In the genomic region with DNA sequence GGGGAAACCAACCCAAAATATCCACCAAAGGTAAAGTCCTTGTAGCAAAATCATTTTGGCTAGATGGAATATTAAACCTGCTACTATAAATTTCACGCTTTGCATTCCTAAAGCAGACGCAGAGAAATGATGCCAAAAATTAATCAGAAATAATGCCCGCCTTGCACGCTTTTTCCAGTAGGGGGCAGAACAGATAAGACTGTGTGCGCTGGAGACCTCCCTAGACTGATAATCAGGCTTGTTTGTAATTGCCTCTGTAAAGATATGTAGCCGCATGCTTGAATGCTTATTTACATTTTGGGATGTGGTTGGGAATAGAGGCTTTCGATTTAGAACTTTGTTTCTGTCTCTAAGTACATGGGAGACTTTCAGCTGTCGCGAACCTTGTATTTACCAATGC, we compare ENCODE assay signal across 8 mouse cellular contexts.
DNase-seq lines count a peak whose midpoint lies in the region; ATAC-seq and TF ChIP-seq lines count a peak whose summit lies in the region.
"Had no signal": no experiment of that assay in that cellular context is flagged by ENCODE, and none has a peak within 500 bp of the region (broad histone marks: within the 10 kb centered on the region; RNA-seq: fewer than 3 reads in every experiment).

No protein-coding gene starts in this region.

- peak; percentile 54 for TF ChIP-seq CTCF in kidney, adult 2 months (conservative IDR thresholded peaks at IDR 0.05; ENCODE audit: insufficient read depth, insufficient read length, low read depth, low read length)
- TF ChIP-seq CTCF in bone marrow, adult 2 months (IDR thresholded peaks at IDR 0.05; ENCODE audit: control insufficient read depth, insufficient read depth, low read length), result peak; percentile 37; the same call in 1 of the 2 replicates

- H3K27ac ChIP-seq in kidney, adult 2 months (ENCODE audit: insufficient read depth, low read depth, low read length), result no peak overlapping the region
- no peak overlapping the region for H3K27ac ChIP-seq in bone marrow, adult 2 months (ENCODE audit: control insufficient read depth, insufficient read depth, low read depth, low read length, poor library complexity)
- H3K27ac ChIP-seq in forebrain, embryonic 11.5 days (ENCODE audit: low read depth, low read length), result no peak overlapping the region
- H3K27ac ChIP-seq: embryonic facial prominence, embryonic 12.5 days had no signal

- no peaks in the 10 kb centered on the region for H3K4me1 ChIP-seq in kidney, adult 2 months (ENCODE audit: control insufficient read depth, insufficient read depth, low read length)
- no peaks in the 10 kb centered on the region for H3K4me1 ChIP-seq in bone marrow, adult 2 months (ENCODE audit: control insufficient read depth, insufficient read depth, low read length)
- H3K4me1 ChIP-seq in forebrain, embryonic 11.5 days (replicated peaks; ENCODE audit: control insufficient read depth, insufficient read depth, low read length), result no peaks in the 10 kb centered on the region
- H3K4me1 ChIP-seq: embryonic facial prominence, embryonic 12.5 days had no signal

- intact Hi-C loops in left cerebral cortex, postnatal 25 days (cut with DNase I), result loop anchor here (5.0 to 10.0 kb wide), 2 partner anchors 463 to 591 kb away; no protein-coding TSS in a partner anchor

- H3K9me3 ChIP-seq in forebrain, embryonic 11.5 days (ENCODE audit: control insufficient read depth, low read length), result no peaks in the 10 kb centered on the region
- H3K9me3 ChIP-seq: embryonic facial prominence, embryonic 12.5 days had no signal

- no peak overlapping the region for H3K9ac ChIP-seq in forebrain, embryonic 11.5 days (ENCODE audit: low read length)
- H3K9ac ChIP-seq: embryonic facial prominence, embryonic 12.5 days had no signal

- DNase-seq in kidney, adult 2 months, result peak; percentile 22
- DNase-seq in kidney, adult 11 months, result no peak
- DNase-seq in CD4-positive helper T cell, adult 2 months (ENCODE audit: low read depth, low spot score), result peak; percentile 6
- DNase-seq in forebrain, embryonic 11.5 days (ENCODE audit: low spot score), result peak; percentile 69
- DNase-seq in left cerebral cortex, postnatal 25 days (ENCODE audit: low spot score in 2 of 2), result peak; percentile 26 to 31
- DNase-seq in urinary bladder, adult 2 months (ENCODE audit: low spot score), result no peak

- WGBS in kidney, adult 2 months, result 49% methylated on average over 9 of the region's 9 CpGs
- 49% methylated on average over 9 of the region's 9 CpGs for WGBS in bone marrow, adult 2 months
- 50% methylated on average over 9 of the region's 9 CpGs for WGBS in forebrain, embryonic 11.5 days

- H3K4me3 ChIP-seq in kidney, adult 2 months (ENCODE audit: insufficient read depth, low read depth, low read length), result no peak overlapping the region
- H3K4me3 ChIP-seq in bone marrow, adult 2 months (replicated peaks; ENCODE audit: control insufficient read depth, low read depth, low read length), result no peak overlapping the region
- H3K4me3 ChIP-seq in forebrain, embryonic 11.5 days (ENCODE audit: low read depth, low read length), result no peak overlapping the region
- H3K4me3 ChIP-seq: embryonic facial prominence, embryonic 12.5 days had no signal

- no peak for ATAC-seq in forebrain, embryonic 11.5 days (replicated peaks; ENCODE audit: low FRiP score)

- H3K4me2 ChIP-seq in forebrain, embryonic 11.5 days (ENCODE audit: low read depth, low read length, severe bottlenecking), result no peak overlapping the region
- H3K4me2 ChIP-seq: embryonic facial prominence, embryonic 12.5 days had no signal

- no peak for TF ChIP-seq POLR2A in kidney, adult 2 months (IDR thresholded peaks at IDR 0.05; ENCODE audit: low read depth, low read length)
- no peak for TF ChIP-seq POLR2A in bone marrow, adult 2 months (IDR thresholded peaks at IDR 0.05; ENCODE audit: borderline replicate concordance, control insufficient read depth, low read depth, low read length)

- H3K36me3 ChIP-seq in kidney, adult 2 months (ENCODE audit: control insufficient read depth, insufficient read depth, low read length), result no peaks in the 10 kb centered on the region
- H3K36me3 ChIP-seq in forebrain, embryonic 11.5 days (ENCODE audit: control insufficient read depth, insufficient read depth, low read length), result no peaks in the 10 kb centered on the region
- H3K36me3 ChIP-seq: embryonic facial prominence, embryonic 12.5 days had no signal

- no peaks in the 10 kb centered on the region; the same call in 1 of the 2 replicates for H3K27me3 ChIP-seq in kidney, adult 2 months (replicated peaks; ENCODE audit: control insufficient read depth, insufficient read depth, low read length)
- peaks cover 5% of the 10 kb centered on the region; the same call in 1 of the 2 replicates for H3K27me3 ChIP-seq in forebrain, embryonic 11.5 days (ENCODE audit: control insufficient read depth, insufficient read depth, low read length)

Comparison
In these comparisons a context has a peak if more than half of its experiments do, and no peak if none do; other contexts are left out.
1. DNase-seq: peak in kidney, adult 2 months (single experiment), CD4-positive helper T cell, adult 2 months (single experiment), forebrain, embryonic 11.5 days (single experiment) and left cerebral cortex, postnatal 25 days (2 of 2); none in kidney, adult 11 months (single experiment) and urinary bladder, adult 2 months (single experiment).